Mouse (Mus musculus) forebrain, embryonic 15.5 days (tissue): ENCODE data around the gene Tmem170b. TPM values are rescaled to one million over a fixed set of nuclear protein-coding genes. Genes with fewer than 3 reads are reported as not detected.

Experiments used
- polyA plus RNA-seq: library from polyadenylated mRNA; unstranded; fragments of >200 nt; fragmentation: Nextera tagmentation; extraction: Ambion mirVana; gene quantifications from 2 replicates; pipeline ENCODE4 v1.2.1, GENCODE M21; 2015

The Tmem170b gene
- polyA plus RNA-seq, 1 experiment from 2014 or later: 46.0 TPM

Other genes with a start within 250 kb of the Tmem170b start
- 25.4 and 26.5 TPM in 2 replicates for gene Nedd9, start 118.5 kb upstream of the Tmem170b start, polyA plus RNA-seq
- not detected in 2 replicates for gene Adtrp, start 241.8 kb downstream of the Tmem170b start, polyA plus RNA-seq